Comparison of ENCODE assay signal across 8 mouse cellular contexts in genomic region chr8:61589972-61590391, GRCm38 (mm10).
DNase-seq lines count a peak whose midpoint lies in the region; ATAC-seq and TF ChIP-seq lines count a peak whose summit lies in the region.

No protein-coding gene starts in this region.

- no peak for ATAC-seq in embryonic facial prominence, embryonic 15.5 days (ENCODE audit: insufficient number of reproducible peaks, low FRiP score, low TSS enrichment, low read depth)
- peak; percentile 43; the same call in 1 of the 2 replicates for ATAC-seq in hindbrain, embryonic 16.5 days
- ATAC-seq in liver, embryonic 13.5 days (ENCODE audit: low read depth), result peak; percentile 50
- peak; percentile 22 for ATAC-seq in stomach, postnatal 0 days (ENCODE audit: low FRiP score, low TSS enrichment)

- TF ChIP-seq POLR2A in lung, adult 2 months (IDR thresholded peaks at IDR 0.05; ENCODE audit: borderline replicate concordance, extremely low read depth, low read depth, low read length), result no peak

- H3K4me2 ChIP-seq in embryonic facial prominence, embryonic 15.5 days (replicated peaks), result peak overlapping the region; percentile 51
- peak overlapping the region; percentile 100 for H3K4me2 ChIP-seq in hindbrain, embryonic 16.5 days (ENCODE audit: low read length)
- peak overlapping the region; percentile 65 for H3K4me2 ChIP-seq in liver, embryonic 13.5 days
- peak overlapping the region; percentile 69 for H3K4me2 ChIP-seq in stomach, postnatal 0 days (replicated peaks; ENCODE audit: low read depth)

- H3K27me3 ChIP-seq in embryonic facial prominence, embryonic 15.5 days, result no peaks in the 10 kb centered on the region
- H3K27me3 ChIP-seq in hindbrain, embryonic 16.5 days (replicated peaks; ENCODE audit: control insufficient read depth, insufficient read depth, low read length), result no peaks in the 10 kb centered on the region
- H3K27me3 ChIP-seq in liver, embryonic 13.5 days, result peaks cover 19% of the 10 kb centered on the region
- H3K27me3 ChIP-seq in stomach, postnatal 0 days (ENCODE audit: control insufficient read depth, insufficient read depth, low read length), result no peaks in the 10 kb centered on the region

- H3K4me3 ChIP-seq in lung, adult 2 months (replicated peaks; ENCODE audit: extremely low read depth, low read depth, low read length), result peak overlapping the region; percentile 43
- peak overlapping the region; percentile 71 for H3K4me3 ChIP-seq in embryonic facial prominence, embryonic 15.5 days (replicated peaks)
- peak overlapping the region; percentile 71 for H3K4me3 ChIP-seq in hindbrain, embryonic 16.5 days (ENCODE audit: low read length)
- peak overlapping the region; percentile 58 for H3K4me3 ChIP-seq in liver, embryonic 13.5 days (replicated peaks)
- H3K4me3 ChIP-seq in stomach, postnatal 0 days (ENCODE audit: low read depth, low read length), result peak overlapping the region; percentile 75

- WGBS in lung, adult 2 months, result 25% methylated on average over 11 of the region's 11 CpGs
- 8% methylated on average over 11 of the region's 11 CpGs for WGBS in embryonic facial prominence, embryonic 15.5 days
- 3% methylated on average over 11 of the region's 11 CpGs for WGBS in hindbrain, embryonic 16.5 days
- 17% methylated on average over 11 of the region's 11 CpGs for WGBS in liver, embryonic 13.5 days (ENCODE audit: insufficient replicate concordance)
- WGBS in stomach, postnatal 0 days, result 4% methylated on average over 11 of the region's 11 CpGs

- H3K9ac ChIP-seq in embryonic facial prominence, embryonic 15.5 days, result 0 out of 2 replicates have a peak overlapping the region, but pooled peaks have one; percentile 12
- peak overlapping the region; percentile 45; the same call in 1 of the 2 replicates for H3K9ac ChIP-seq in hindbrain, embryonic 16.5 days (ENCODE audit: low read depth, low read length)
- H3K9ac ChIP-seq in liver, embryonic 13.5 days, result no peak overlapping the region
- H3K9ac ChIP-seq in stomach, postnatal 0 days (ENCODE audit: low read length), result peak overlapping the region; percentile 72

- H3K9me3 ChIP-seq in embryonic facial prominence, embryonic 15.5 days (replicated peaks), result no peaks in the 10 kb centered on the region
- no peaks in the 10 kb centered on the region for H3K9me3 ChIP-seq in hindbrain, embryonic 16.5 days (ENCODE audit: control insufficient read depth, low read length)
- H3K9me3 ChIP-seq in liver, embryonic 13.5 days (replicated peaks), result no peaks in the 10 kb centered on the region
- no peaks in the 10 kb centered on the region for H3K9me3 ChIP-seq in stomach, postnatal 0 days (ENCODE audit: control insufficient read depth, low read length)

- intact Hi-C loops in left cerebral cortex, postnatal 4 days (cut with DNase I), result loop anchor here (5.0 kb wide), 1 partner anchor 48 kb away; no protein-coding TSS in a partner anchor

- no peak for TF ChIP-seq EP300 in stomach, postnatal 0 days (optimal IDR thresholded peaks at IDR 0.05)

- H3K27ac ChIP-seq in embryonic facial prominence, embryonic 15.5 days (replicated peaks), result peak overlapping the region; percentile 58
- no peak overlapping the region; the same call in 1 of the 2 replicates for H3K27ac ChIP-seq in hindbrain, embryonic 16.5 days (ENCODE audit: low read depth, low read length)
- H3K27ac ChIP-seq in liver, embryonic 13.5 days, result no peak overlapping the region
- H3K27ac ChIP-seq in stomach, postnatal 0 days (replicated peaks), result peak overlapping the region; percentile 88

- DNase-seq in lung, adult 2 months, result no peak
- no peak for DNase-seq in lung, adult 18-20 months
- no peak for DNase-seq in liver, embryonic 13.5 days
- peak; percentile 48 for DNase-seq in stomach, postnatal 0 days (ENCODE audit: low spot score)
- DNase-seq in left cerebral cortex, adult 18-20 months (ENCODE audit: low spot score in 2 of 2), result no peak
- DNase-seq in left cerebral cortex, postnatal 4 days, result no peak

- H3K4me1 ChIP-seq in lung, adult 2 months (ENCODE audit: control insufficient read depth, insufficient read depth, low read length), result peaks cover 3% of the 10 kb centered on the region; the same call in 1 of the 2 replicates
- peaks cover 31% of the 10 kb centered on the region for H3K4me1 ChIP-seq in embryonic facial prominence, embryonic 15.5 days
- H3K4me1 ChIP-seq in hindbrain, embryonic 16.5 days (ENCODE audit: control insufficient read depth, insufficient read depth, low read depth, low read length), result peaks cover 11% of the 10 kb centered on the region
- H3K4me1 ChIP-seq in liver, embryonic 13.5 days (replicated peaks), result peaks cover 14% of the 10 kb centered on the region
- H3K4me1 ChIP-seq in stomach, postnatal 0 days (replicated peaks; ENCODE audit: control insufficient read depth, insufficient read depth), result 0 out of 2 replicates have a peak, but pooled peaks cover 3% of the 10 kb centered on the region

- no peak for TF ChIP-seq CTCF in lung, adult 2 months (IDR thresholded peaks at IDR 0.05; ENCODE audit: insufficient read depth, low read length)
- no peak for TF ChIP-seq CTCF in stomach, postnatal 0 days (IDR thresholded peaks at IDR 0.05; ENCODE audit: low read depth)

- H3K36me3 ChIP-seq in embryonic facial prominence, embryonic 15.5 days, result no peaks in the 10 kb centered on the region
- H3K36me3 ChIP-seq in hindbrain, embryonic 16.5 days (ENCODE audit: control insufficient read depth, insufficient read depth, low read length), result no peaks in the 10 kb centered on the region
- no peaks in the 10 kb centered on the region for H3K36me3 ChIP-seq in liver, embryonic 13.5 days
- no peaks in the 10 kb centered on the region for H3K36me3 ChIP-seq in stomach, postnatal 0 days (ENCODE audit: control insufficient read depth, insufficient read depth, low read length)

Comparison
In these comparisons a context has a peak if more than half of its experiments do, and no peak if none do; other contexts are left out.
1. H3K27ac ChIP-seq: peak in embryonic facial prominence, embryonic 15.5 days (single experiment) and stomach, postnatal 0 days (single experiment); none in hindbrain, embryonic 16.5 days (single experiment) and liver, embryonic 13.5 days (single experiment).
2. Peak in every context shown above with its lines, with median percentiles within 50 percentile points of each other: H3K4me3 ChIP-seq and H3K4me2 ChIP-seq.